Mouse (Mus musculus) stomach, embryonic 16.5 days (tissue): ENCODE results near the gene Bcas3. TPM values are rescaled to one million over a fixed set of nuclear protein-coding genes. Genes with fewer than 3 reads are reported as not detected.

Experiments
- ATAC-seq: fragments of 200-750 bp; cut with Nextera tagmentation; 2 replicates; pipeline ENCODE4 v1.8.0; 2017; ENCODE audit warnings: moderate number of reproducible peaks, moderate TSS enrichment; ENCODE audit not compliant: insufficient read depth, low FRiP score
- H3K27ac ChIP-seq: fragments of 300-500 bp; sonication (generic); 2 replicates; pipeline ENCODE4 v1.5.1; 2014; ENCODE audit warnings: low read length
- H3K27me3 ChIP-seq: fragments of 300-500 bp; sonication (generic); 2 replicates; pipeline ENCODE4 v1.6.1; 2014; ENCODE audit warnings: low read length, control low read depth, mixed read lengths; ENCODE audit not compliant: control insufficient read depth, insufficient read depth
- H3K36me3 ChIP-seq: fragments of 300-500 bp; sonication (generic); 2 replicates; pipeline ENCODE4 v1.6.1; 2014; ENCODE audit warnings: low read length; ENCODE audit not compliant: control insufficient read depth, insufficient read depth
- H3K4me1 ChIP-seq: fragments of 300-500 bp; sonication (generic); 2 replicates; pipeline ENCODE4 v1.6.1; 2014; ENCODE audit warnings: low read length, control low read depth, mixed read lengths; ENCODE audit not compliant: control insufficient read depth, insufficient read depth
- H3K4me2 ChIP-seq: fragments of 300-500 bp; sonication (generic); 2 replicates; pipeline ENCODE4 v1.6.1; 2014; ENCODE audit warnings: low read depth, low read length, mixed read lengths
- H3K4me3 ChIP-seq: fragments of 300-500 bp; sonication (generic); replicated peaks from 2 replicates; pipeline ENCODE4 v1.5.1; 2014; ENCODE audit warnings: mild to moderate bottlenecking, low read length
- H3K9ac ChIP-seq: fragments of 300-500 bp; sonication (generic); 2 replicates; pipeline ENCODE4 v1.6.1; 2014; ENCODE audit warnings: low read length
- H3K9me3 ChIP-seq: fragments of 300-500 bp; sonication (generic); replicated peaks from 2 replicates; pipeline ENCODE4 v1.6.1; 2016; ENCODE audit warnings: low read length, control low read depth; ENCODE audit not compliant: control insufficient read depth
- WGBS: fragments of 180-500 bp; shearing (Covaris S2); extraction: QIAGEN DNeasy Blood & Tissue Kit; methylation state at CpG from one replicate; pipeline ENCODE4 v1.1.7; 2014; 5-methylcytosine and 5-hydroxymethylcytosine counted together
- polyA plus RNA-seq: library from polyadenylated mRNA; unstranded; fragments of >200 nt; fragmentation: Nextera tagmentation; extraction: Ambion mirVana; gene quantifications from 2 replicates; pipeline ENCODE4 v1.2.1, GENCODE M21; 2015

The Bcas3 gene
- polyA plus RNA-seq, 1 experiment from 2014 or later: 21.2 TPM

GRCm38 (mm10) chr11:85823181-85823580 lies 470.2 kb downstream of the Bcas3 start:
- no peaks in the 10 kb centered on the region for H3K9me3 ChIP-seq
- H3K27me3 ChIP-seq: peaks cover 7% of the 10 kb centered on the region
- 18% methylated on average over 6 of the region's 6 CpGs for WGBS
- ATAC-seq: peak; percentile 38; the same call in 1 of the 2 replicates
- H3K27ac ChIP-seq: no peak overlapping the region
- no peak overlapping the region for H3K4me2 ChIP-seq
- H3K4me3 ChIP-seq: no peak overlapping the region
- no peak overlapping the region for H3K9ac ChIP-seq
- H3K36me3 ChIP-seq: no peaks in the 10 kb centered on the region
- peaks cover 15% of the 10 kb centered on the region; the same call in 1 of the 2 replicates for H3K4me1 ChIP-seq

GRCm38 (mm10) chr11:85823794-85824193 lies 470.8 kb downstream of the Bcas3 start:
- Histone ChIP-seq H3K4me3 (no peak overlapping the region), H3K4me1 (peaks cover 12% of the 10 kb centered on the region; the same call in 1 of the 2 replicates), H3K36me3 (no peaks in the 10 kb centered on the region), H3K9ac (no peak overlapping the region), H3K27ac (no peak overlapping the region), H3K4me2 (no peak overlapping the region), H3K9me3 (no peaks in the 10 kb centered on the region), H3K27me3 (peaks cover 12% of the 10 kb centered on the region)
- WGBS: 89% methylated on average over 4 of the region's 4 CpGs
- ATAC-seq: no peak

GRCm38 (mm10) chr11:85825031-85825430 lies 472.1 kb downstream of the Bcas3 start:
- no peak overlapping the region for H3K27ac ChIP-seq
- H3K27me3 ChIP-seq: peaks cover 24% of the 10 kb centered on the region
- WGBS: 87% methylated on average over 10 of the region's 10 CpGs
- H3K9me3 ChIP-seq: no peaks in the 10 kb centered on the region
- H3K9ac ChIP-seq: no peak overlapping the region
- H3K4me3 ChIP-seq: no peak overlapping the region
- peaks cover 20% of the 10 kb centered on the region for H3K4me1 ChIP-seq
- no peak for ATAC-seq
- H3K36me3 ChIP-seq: no peaks in the 10 kb centered on the region
- no peak overlapping the region for H3K4me2 ChIP-seq

- ATAC-seq: no peak
- Histone ChIP-seq H3K27me3 (peaks cover 31% of the 10 kb centered on the region), H3K9ac (no peak overlapping the region), H3K9me3 (no peaks in the 10 kb centered on the region), H3K36me3 (no peaks in the 10 kb centered on the region), H3K27ac (no peak overlapping the region), H3K4me1 (peaks cover 22% of the 10 kb centered on the region), H3K4me2 (no peak overlapping the region), H3K4me3 (no peak overlapping the region)
- WGBS: 52% methylated on average over 7 of the region's 7 CpGs
These were observed 472.9 kb downstream of the Bcas3 start for GRCm38 (mm10) chr11:85825823-85826222.

GRCm38 (mm10) chr11:85827342-85827741 lies 474.4 kb downstream of the Bcas3 start:
- no peak overlapping the region for H3K27ac ChIP-seq
- peaks cover 31% of the 10 kb centered on the region for H3K27me3 ChIP-seq
- H3K4me1 ChIP-seq: peaks cover 26% of the 10 kb centered on the region
- H3K4me3 ChIP-seq: no peak overlapping the region
- no peaks in the 10 kb centered on the region for H3K36me3 ChIP-seq
- no peak overlapping the region for H3K4me2 ChIP-seq
- peak; percentile 14; the same call in 1 of the 2 replicates for ATAC-seq
- 40% methylated on average over 9 of the region's 9 CpGs for WGBS
- no peaks in the 10 kb centered on the region for H3K9me3 ChIP-seq
- peak overlapping the region; percentile 21 for H3K9ac ChIP-seq

- H3K36me3 ChIP-seq: no peaks in the 10 kb centered on the region
- peaks cover 31% of the 10 kb centered on the region for H3K27me3 ChIP-seq
- H3K4me1 ChIP-seq: peaks cover 22% of the 10 kb centered on the region
- H3K4me3 ChIP-seq: peak overlapping the region; percentile 66
- no peaks in the 10 kb centered on the region for H3K9me3 ChIP-seq
- peak overlapping the region; percentile 93 for H3K4me2 ChIP-seq
- H3K27ac ChIP-seq: peak overlapping the region; percentile 49; the same call in 1 of the 2 replicates
- H3K9ac ChIP-seq: peak overlapping the region; percentile 75
- no peak for ATAC-seq
- 28% methylated on average over 38 of the region's 38 CpGs for WGBS
These were observed 475.9 kb downstream of the Bcas3 start for GRCm38 (mm10) chr11:85828691-85829519.

GRCm38 (mm10) chr11:85829520-85830440 lies 476.8 kb downstream of the Bcas3 start:
- H3K27me3 ChIP-seq: peaks cover 38% of the 10 kb centered on the region
- H3K4me1 ChIP-seq: peaks cover 22% of the 10 kb centered on the region
- no peaks in the 10 kb centered on the region for H3K9me3 ChIP-seq
- H3K9ac ChIP-seq: peak overlapping the region; percentile 75
- H3K4me3 ChIP-seq: peak overlapping the region; percentile 66
- H3K4me2 ChIP-seq: peak overlapping the region; percentile 93
- no peak for ATAC-seq
- no peaks in the 10 kb centered on the region for H3K36me3 ChIP-seq
- WGBS: 3% methylated on average over 59 of the region's 61 CpGs
- H3K27ac ChIP-seq: peak overlapping the region; percentile 49

- peaks cover 22% of the 10 kb centered on the region for H3K4me1 ChIP-seq
- H3K36me3 ChIP-seq: no peaks in the 10 kb centered on the region
- H3K9ac ChIP-seq: peak overlapping the region; percentile 54; the same call in 1 of the 2 replicates
- H3K27me3 ChIP-seq: peaks cover 44% of the 10 kb centered on the region
- no peak for ATAC-seq
- H3K9me3 ChIP-seq: no peaks in the 10 kb centered on the region
- WGBS: 21% methylated on average over 17 of the region's 17 CpGs
- peak overlapping the region; percentile 66 for H3K4me3 ChIP-seq
- H3K4me2 ChIP-seq: peak overlapping the region; percentile 93
- peak overlapping the region; percentile 18; the same call in 1 of the 2 replicates for H3K27ac ChIP-seq
These were observed 478.0 kb downstream of the Bcas3 start for GRCm38 (mm10) chr11:85830901-85831341.
